Mouse (Mus musculus) thymus, adult 2 months (tissue): ENCODE data around the gene D430041D05Rik.

Experiments used
- CTCF ChIP-seq: fragments of 200-500 bp; IDR thresholded peaks from 2 replicates; pipeline ENCODE4 v1.5.1; 2012; ENCODE audit warnings: mild to moderate bottlenecking, control low read depth, low read length, moderate library complexity, borderline replicate concordance; ENCODE audit not compliant: control insufficient read depth, poor library complexity, insufficient read depth; ENCODE audit errors: extremely low read depth
- POLR2A ChIP-seq: fragments of 200-500 bp; IDR thresholded peaks from 2 replicates; pipeline ENCODE4 v1.6.1; 2012; ENCODE audit warnings: mild to moderate bottlenecking, low read length, control low read depth, moderate library complexity; ENCODE audit not compliant: control insufficient read depth, poor library complexity, insufficient read depth; ENCODE audit errors: extremely low read depth

- TF ChIP-seq POLR2A: no peak
- TF ChIP-seq CTCF: no peak
Measured at GRCm38 (mm10) chr2:104178251-104178650, 232.6 kb downstream of the D430041D05Rik start.
